Mouse (Mus musculus): ENCODE results near the gene Fam180a. TPM values are rescaled to one million over a fixed set of nuclear protein-coding genes. Genes with fewer than 3 reads are reported as not detected.
A peak's percentile ranks its signal among the peaks of the same experiment; 100 is the strongest.
"Not testable (repeated sequence)": the region's sequence is repeated elsewhere in the genome, so short reads cannot be mapped to it uniquely, and the experiment has no call there.

Gene Fam180a
- not detected in 2 replicates for polyA plus RNA-seq (2016; fragmentation: Nextera tagmentation; extraction: Ambion mirVana)

DNA sequence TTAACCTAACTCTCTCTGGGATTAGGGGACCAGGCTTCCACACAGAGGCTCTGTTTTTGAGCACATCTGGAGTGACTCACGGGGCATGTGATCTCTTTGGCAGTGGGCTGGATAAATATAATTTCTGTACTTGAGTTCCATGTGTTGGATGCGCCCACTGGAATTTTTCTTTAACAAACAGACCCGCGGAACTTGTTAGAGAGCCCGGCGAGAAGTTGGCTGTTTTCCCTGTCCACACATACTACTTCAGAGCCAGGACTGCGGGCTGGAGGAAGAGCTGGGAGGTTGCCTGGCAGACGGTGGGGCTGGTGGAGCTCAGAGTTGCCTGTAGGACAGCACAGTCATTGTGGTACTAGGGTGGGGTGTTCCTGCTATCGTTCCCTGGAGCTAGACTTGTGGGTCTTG is at the start of gene Fam180a:
Gene Fam180a (minus strand): TSS at position 31 of the 405 bp plus-strand sequence.
- 85% methylated on average over 9 of the region's 9 CpGs for WGBS
- no peak for DNase-seq (ENCODE audit: low spot score)

DNA sequence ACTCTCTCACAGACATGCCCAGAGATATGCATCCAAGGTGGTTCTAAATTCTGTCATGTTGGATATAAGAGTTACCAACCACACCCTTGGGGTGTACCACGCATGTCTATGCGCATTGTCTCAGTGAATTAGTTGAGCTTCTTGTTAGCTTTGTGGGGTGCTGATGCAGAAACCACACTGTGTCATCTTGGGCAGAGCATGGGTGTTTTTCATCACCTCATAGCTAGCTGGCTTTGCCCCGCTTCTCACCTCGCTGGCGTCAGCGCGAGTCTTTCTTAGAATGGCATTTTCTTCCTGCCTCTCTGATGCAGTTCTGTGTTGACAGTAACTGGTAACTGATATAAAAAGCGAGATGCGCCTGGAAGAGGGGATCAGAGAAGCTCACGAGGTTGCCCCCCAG is 48.1 kb upstream of the Fam180a start:
- WGBS = 91% methylated on average over 10 of the region's 10 CpGs
- DNase-seq (ENCODE audit: low spot score) = no peak
- H3K36me3 ChIP-seq (replicated peaks) = no peaks in the 10 kb centered on the region
- H3K4me3 ChIP-seq = no peak overlapping the region
- H3K27me3 ChIP-seq (replicated peaks; ENCODE audit: low read depth, poor library complexity, severe bottlenecking) = no peaks in the 10 kb centered on the region
- no peak overlapping the region for H3K27ac ChIP-seq (replicated peaks)
- H3K9me3 ChIP-seq = no peaks in the 10 kb centered on the region
- H3K4me1 ChIP-seq = no peaks in the 10 kb centered on the region

More for the DNA sequence above, at the start of gene Fam180a:
- Histone ChIP-seq H3K9me3 (no peaks in the 10 kb centered on the region), H3K27ac (replicated peaks) (no peak within 1 kb of the TSS), H3K36me3 (replicated peaks) (no peaks in the 10 kb centered on the region), H3K4me3 (no peak within 1 kb of the TSS), H3K4me1 (peaks cover 8% of the 10 kb centered on the region; the same call in 1 of the 2 replicates), H3K27me3 (replicated peaks; ENCODE audit: low read depth, poor library complexity, severe bottlenecking) (no peaks in the 10 kb centered on the region)

DNA sequence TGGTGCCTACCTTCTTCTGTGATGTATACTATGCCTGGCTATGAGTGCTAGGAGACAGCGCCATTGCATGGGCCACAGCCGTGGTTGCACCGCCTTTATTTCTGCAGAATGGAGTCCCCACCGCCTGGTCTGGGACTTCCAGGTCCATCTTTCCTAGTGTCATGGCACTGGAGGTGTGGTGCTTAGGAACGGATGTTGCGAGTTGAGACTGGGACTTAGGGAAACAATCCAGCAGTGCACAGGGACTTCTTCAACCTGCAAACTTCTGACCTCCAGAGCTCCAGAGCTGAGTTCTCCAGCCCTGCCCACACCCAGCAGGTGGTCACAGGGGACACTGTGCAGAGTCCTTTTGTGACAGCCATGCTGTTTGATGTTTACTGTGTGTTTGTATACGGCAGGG is 44.4 kb upstream of the Fam180a start:
- WGBS = 96% methylated on average over 7 of the region's 7 CpGs
- Histone ChIP-seq H3K27me3 (replicated peaks; ENCODE audit: low read depth, poor library complexity, severe bottlenecking) (no peaks in the 10 kb centered on the region), H3K4me3 (no peak overlapping the region), H3K9me3 (no peaks in the 10 kb centered on the region), H3K4me1 (no peaks in the 10 kb centered on the region), H3K27ac (replicated peaks) (no peak overlapping the region), H3K36me3 (replicated peaks) (no peaks in the 10 kb centered on the region)
- no peak for DNase-seq (ENCODE audit: low spot score)

DNA sequence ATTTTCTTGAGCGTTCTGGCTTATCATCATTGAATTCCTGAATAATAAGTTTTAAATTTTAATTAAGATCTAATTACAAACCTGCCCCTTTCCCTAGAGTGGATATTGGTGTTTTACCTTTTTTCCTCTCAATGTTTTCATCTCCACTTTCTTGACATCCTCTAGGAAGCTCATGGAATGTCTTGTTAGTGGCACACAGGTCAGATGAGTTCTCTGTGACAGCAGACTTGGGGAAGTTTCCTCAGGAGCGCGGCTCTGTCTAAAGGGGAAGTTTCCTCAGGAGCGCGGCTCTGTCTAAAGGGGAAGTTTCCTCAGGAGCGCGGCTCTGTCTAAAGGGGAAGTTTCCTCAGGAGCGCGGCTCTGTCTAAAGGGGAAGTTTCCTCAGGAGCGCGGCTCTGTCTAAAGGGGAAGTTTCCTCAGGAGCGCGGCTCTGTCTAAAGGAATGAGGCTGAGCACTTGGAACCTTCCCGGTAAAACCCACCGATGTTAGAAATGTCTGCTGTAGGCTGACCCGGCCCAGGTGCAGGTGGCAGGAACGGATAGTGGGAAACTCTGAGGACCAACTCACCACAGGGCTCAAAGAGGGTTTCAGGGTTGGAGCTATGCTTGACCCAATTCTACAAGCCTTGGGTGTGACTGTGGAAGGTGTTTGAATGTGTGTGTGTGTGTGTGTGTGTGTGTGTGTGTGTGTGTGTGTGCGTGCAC is 43.8 kb upstream of the Fam180a start:
- H3K4me1 ChIP-seq; DNase-seq (ENCODE audit: low spot score); H3K36me3 ChIP-seq (replicated peaks); H3K9me3 ChIP-seq; H3K27ac ChIP-seq (replicated peaks); H3K27me3 ChIP-seq (replicated peaks; ENCODE audit: low read depth, poor library complexity, severe bottlenecking); H3K4me3 ChIP-seq: not testable (repeated sequence)
- WGBS = 88% methylated on average over 18 of the region's 18 CpGs

GRCm38 (mm10) chr6:35362596-35362995 is 36.7 kb upstream of the Fam180a start:
- Histone ChIP-seq H3K36me3 (replicated peaks) (no peaks in the 10 kb centered on the region), H3K4me1 (peaks cover 5% of the 10 kb centered on the region), H3K9me3 (no peaks in the 10 kb centered on the region), H3K4me3 (no peak overlapping the region), H3K27me3 (replicated peaks; ENCODE audit: low read depth, poor library complexity, severe bottlenecking) (no peaks in the 10 kb centered on the region), H3K27ac (replicated peaks) (no peak overlapping the region)
- 43% methylated on average over 9 of the region's 9 CpGs for WGBS
- DNase-seq (ENCODE audit: low spot score) = no peak

DNA sequence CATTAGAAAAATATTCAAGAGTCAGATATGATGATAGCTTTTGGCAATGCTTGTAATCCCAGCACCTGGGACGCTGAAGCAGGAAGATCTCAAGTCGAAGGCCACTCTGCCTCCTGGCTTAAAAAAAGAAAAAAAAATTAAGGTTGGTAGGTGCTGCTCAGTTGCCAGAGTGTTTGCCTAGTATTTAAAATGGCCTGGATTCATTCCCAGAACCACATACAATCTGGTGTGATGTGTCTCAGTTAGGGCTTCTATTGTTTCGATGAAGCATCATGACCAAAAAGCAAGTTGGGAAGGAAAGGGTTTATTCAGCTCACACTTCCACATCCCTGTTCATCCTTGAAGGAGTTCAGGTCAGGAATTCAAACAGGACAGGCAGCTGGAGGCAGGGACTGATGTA is 29.4 kb upstream of the Fam180a start:
- Histone ChIP-seq H3K9me3 (no peaks in the 10 kb centered on the region), H3K27ac (replicated peaks) (0 out of 2 replicates have a peak overlapping the region, but pooled peaks have one; percentile 7), H3K4me3 (no peak overlapping the region), H3K36me3 (replicated peaks) (no peaks in the 10 kb centered on the region), H3K27me3 (replicated peaks; ENCODE audit: low read depth, poor library complexity, severe bottlenecking) (peaks cover 10% of the 10 kb centered on the region), H3K4me1 (peaks cover 34% of the 10 kb centered on the region)
- DNase-seq (ENCODE audit: low spot score) = no peak
- 88% methylated on average over 3 of the region's 3 CpGs for WGBS

DNA sequence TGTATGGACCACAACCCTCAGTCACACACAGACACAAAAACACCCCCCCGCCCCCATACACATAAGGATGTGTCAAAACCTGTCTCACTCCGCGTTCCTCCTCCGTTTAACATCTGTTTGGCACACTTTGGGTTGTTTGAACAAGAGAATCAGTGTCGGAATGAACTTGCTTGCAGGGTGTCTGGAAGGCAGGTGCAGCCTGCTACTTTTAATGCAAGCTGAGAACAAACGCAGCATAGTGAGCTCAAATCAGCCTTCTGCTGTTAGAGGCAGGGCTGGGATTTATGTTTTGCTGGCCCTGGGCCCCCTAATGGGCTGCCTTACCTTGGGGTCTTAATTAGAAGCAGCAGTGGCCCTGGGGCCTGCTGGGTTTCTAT is 28.7 kb upstream of the Fam180a start:
- peak; percentile 85 for DNase-seq (ENCODE audit: low spot score)
- Histone ChIP-seq H3K9me3 (no peaks in the 10 kb centered on the region), H3K4me3 (peak overlapping the region; percentile 43), H3K4me1 (peaks cover 34% of the 10 kb centered on the region), H3K36me3 (replicated peaks) (no peaks in the 10 kb centered on the region), H3K27ac (replicated peaks) (peak overlapping the region; percentile 78), H3K27me3 (replicated peaks; ENCODE audit: low read depth, poor library complexity, severe bottlenecking) (peaks cover 10% of the 10 kb centered on the region)
- 3% methylated on average over 6 of the region's 6 CpGs for WGBS

- Histone ChIP-seq H3K4me3 (peak overlapping the region; percentile 43), H3K27ac (replicated peaks) (peak overlapping the region; percentile 78)
These were observed 28.1 kb upstream of the Fam180a start for GRCm38 (mm10) chr6:35353846-35354621.

DNA sequence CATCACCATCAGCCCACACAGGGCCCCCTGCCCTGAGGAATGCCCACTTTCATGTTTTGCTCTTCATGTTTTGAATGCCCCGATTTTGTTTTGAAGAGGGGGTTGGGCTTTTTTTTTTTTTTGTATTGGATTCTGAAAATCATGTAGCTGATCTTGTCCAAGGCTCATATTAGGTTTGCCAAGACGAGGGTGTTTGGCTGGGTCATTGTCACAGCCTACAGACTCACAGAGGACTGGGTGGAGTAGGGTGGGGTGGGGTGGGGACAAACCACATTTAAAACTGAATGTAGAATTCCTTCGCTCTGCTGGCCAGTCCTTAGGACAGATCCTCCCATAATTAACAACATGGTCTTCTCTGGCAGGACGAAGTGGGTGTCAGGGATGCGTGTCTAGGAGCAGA is 27.5 kb upstream of the Fam180a start:
- DNase-seq (ENCODE audit: low spot score) = no peak
- Histone ChIP-seq H3K27ac (replicated peaks) (peak overlapping the region; percentile 78), H3K9me3 (no peaks in the 10 kb centered on the region), H3K4me1 (peaks cover 34% of the 10 kb centered on the region), H3K27me3 (replicated peaks; ENCODE audit: low read depth, poor library complexity, severe bottlenecking) (peaks cover 10% of the 10 kb centered on the region), H3K4me3 (peak overlapping the region; percentile 43), H3K36me3 (replicated peaks) (no peaks in the 10 kb centered on the region)
- 46% methylated on average over 5 of the region's 5 CpGs for WGBS

More at GRCm38 (mm10) chr6:35353846-35354621, 28.1 kb upstream of the Fam180a start:
- Histone ChIP-seq H3K27me3 (replicated peaks; ENCODE audit: low read depth, poor library complexity, severe bottlenecking) (peaks cover 10% of the 10 kb centered on the region), H3K9me3 (no peaks in the 10 kb centered on the region), H3K4me1 (peaks cover 34% of the 10 kb centered on the region), H3K36me3 (replicated peaks) (no peaks in the 10 kb centered on the region)
- DNase-seq (ENCODE audit: low spot score) = peak; percentile 60
- 8% methylated on average over 18 of the region's 18 CpGs for whole genome bisulfite sequencing

DNA sequence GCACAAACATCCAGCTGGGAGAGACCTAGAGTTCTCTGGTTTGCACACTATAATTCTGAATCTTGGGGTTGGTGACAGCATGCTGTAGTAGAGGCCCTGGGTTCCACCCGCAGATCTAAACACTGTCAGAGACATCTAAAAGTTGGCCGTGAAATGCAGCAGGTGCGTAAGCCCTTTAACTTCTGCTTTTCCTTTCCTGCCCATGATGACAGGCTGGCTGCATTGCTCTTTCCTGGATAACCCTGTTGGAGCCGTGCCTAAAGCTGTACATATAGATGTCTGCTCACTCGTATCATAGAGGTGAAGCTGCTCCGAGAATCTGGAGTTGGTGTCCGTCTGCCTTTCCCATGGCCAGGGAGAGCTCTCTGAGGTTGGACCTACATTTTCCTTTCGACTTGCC is 26.9 kb upstream of the Fam180a start:
- 89% methylated on average over 8 of the region's 8 CpGs for WGBS
- no peak overlapping the region; the same call in 1 of the 2 replicates for H3K27ac ChIP-seq (replicated peaks)

GRCm38 (mm10) chr6:35351826-35352225 is 25.9 kb upstream of the Fam180a start:
- WGBS = 98% methylated on average over 3 of the region's 3 CpGs
- H3K4me3 ChIP-seq = no peak overlapping the region
- no peaks in the 10 kb centered on the region for H3K9me3 ChIP-seq
- peaks cover 10% of the 10 kb centered on the region for H3K27me3 ChIP-seq (replicated peaks; ENCODE audit: low read depth, poor library complexity, severe bottlenecking)
- no peak overlapping the region for H3K27ac ChIP-seq (replicated peaks)
- no peaks in the 10 kb centered on the region for H3K36me3 ChIP-seq (replicated peaks)
- DNase-seq (ENCODE audit: low spot score) = no peak
- H3K4me1 ChIP-seq = peaks cover 34% of the 10 kb centered on the region

More for the DNA sequence above, 26.9 kb upstream of the Fam180a start:
- Histone ChIP-seq H3K4me1 (peaks cover 34% of the 10 kb centered on the region), H3K36me3 (replicated peaks) (no peaks in the 10 kb centered on the region), H3K9me3 (no peaks in the 10 kb centered on the region), H3K4me3 (no peak overlapping the region), H3K27me3 (replicated peaks; ENCODE audit: low read depth, poor library complexity, severe bottlenecking) (peaks cover 10% of the 10 kb centered on the region)
- no peak for DNase-seq (ENCODE audit: low spot score)

- H3K36me3 ChIP-seq (replicated peaks) = no peaks in the 10 kb centered on the region
- peaks cover 29% of the 10 kb centered on the region for H3K4me1 ChIP-seq
- no peak overlapping the region for H3K27ac ChIP-seq (replicated peaks)
- DNase-seq (ENCODE audit: low spot score) = no peak
- no peak overlapping the region for H3K4me3 ChIP-seq
- H3K9me3 ChIP-seq = no peaks in the 10 kb centered on the region
- peaks cover 6% of the 10 kb centered on the region; the same call in 1 of the 2 replicates for H3K27me3 ChIP-seq (replicated peaks; ENCODE audit: low read depth, poor library complexity, severe bottlenecking)
- WGBS = 68% methylated on average over 7 of the region's 7 CpGs
These were observed 23.8 kb upstream of the Fam180a start for GRCm38 (mm10) chr6:35349784-35350183.

DNA sequence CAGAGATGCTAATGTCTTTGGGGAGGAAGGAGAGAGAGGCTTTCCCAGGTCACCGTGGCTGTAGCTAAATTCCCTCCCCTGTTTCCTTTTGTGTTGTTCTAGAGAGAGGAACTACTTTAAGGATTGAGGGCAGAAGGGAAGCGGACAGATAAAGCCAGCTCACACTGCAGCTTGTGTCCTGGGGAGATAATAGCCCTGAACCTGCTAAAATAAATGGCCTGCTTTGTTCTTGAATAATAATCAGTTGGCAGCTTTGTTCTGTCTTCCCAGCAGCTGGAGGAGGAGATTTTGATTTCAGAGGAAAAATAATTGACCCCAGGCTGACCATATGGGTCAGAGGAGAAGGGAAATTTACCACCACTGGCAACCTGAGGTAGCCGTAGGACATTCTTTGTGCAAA is 12.7 kb upstream of the Fam180a start:
- H3K36me3 ChIP-seq (replicated peaks) = no peaks in the 10 kb centered on the region
- H3K27ac ChIP-seq (replicated peaks) = no peak overlapping the region
- no peak for DNase-seq (ENCODE audit: low spot score)
- no peaks in the 10 kb centered on the region for H3K9me3 ChIP-seq
- 9% methylated on average over 3 of the region's 3 CpGs for WGBS
- H3K4me1 ChIP-seq = peaks cover 8% of the 10 kb centered on the region
- no peak overlapping the region for H3K4me3 ChIP-seq
- no peaks in the 10 kb centered on the region for H3K27me3 ChIP-seq (replicated peaks; ENCODE audit: low read depth, poor library complexity, severe bottlenecking)
